Mouse (Mus musculus): ENCODE measurements around the gene Gpr142.

The Gpr142 gene

DNA sequence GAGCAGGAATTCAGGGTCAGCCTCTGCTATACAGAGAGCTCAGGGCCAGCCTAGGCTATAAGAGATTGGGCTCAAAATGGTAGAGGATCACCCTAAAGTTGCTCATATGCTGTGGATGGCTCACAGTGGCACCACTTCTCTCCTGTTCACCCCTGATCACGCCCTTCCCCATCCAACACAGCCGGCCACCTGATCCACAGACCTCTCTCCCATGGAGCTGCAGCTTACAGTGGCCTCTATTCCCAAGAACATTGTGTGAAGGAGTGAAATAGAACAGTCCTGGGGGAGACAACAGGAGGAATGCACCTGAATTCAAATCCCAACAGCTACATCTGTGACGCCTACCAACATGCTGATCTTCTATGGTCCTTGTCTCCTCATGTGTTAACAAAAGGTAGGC is at the start of gene Gpr142:
Gpr142 (plus strand) TSS at position 301 of the 400 bp plus-strand sequence.
- no peak for DNase-seq

DNA sequence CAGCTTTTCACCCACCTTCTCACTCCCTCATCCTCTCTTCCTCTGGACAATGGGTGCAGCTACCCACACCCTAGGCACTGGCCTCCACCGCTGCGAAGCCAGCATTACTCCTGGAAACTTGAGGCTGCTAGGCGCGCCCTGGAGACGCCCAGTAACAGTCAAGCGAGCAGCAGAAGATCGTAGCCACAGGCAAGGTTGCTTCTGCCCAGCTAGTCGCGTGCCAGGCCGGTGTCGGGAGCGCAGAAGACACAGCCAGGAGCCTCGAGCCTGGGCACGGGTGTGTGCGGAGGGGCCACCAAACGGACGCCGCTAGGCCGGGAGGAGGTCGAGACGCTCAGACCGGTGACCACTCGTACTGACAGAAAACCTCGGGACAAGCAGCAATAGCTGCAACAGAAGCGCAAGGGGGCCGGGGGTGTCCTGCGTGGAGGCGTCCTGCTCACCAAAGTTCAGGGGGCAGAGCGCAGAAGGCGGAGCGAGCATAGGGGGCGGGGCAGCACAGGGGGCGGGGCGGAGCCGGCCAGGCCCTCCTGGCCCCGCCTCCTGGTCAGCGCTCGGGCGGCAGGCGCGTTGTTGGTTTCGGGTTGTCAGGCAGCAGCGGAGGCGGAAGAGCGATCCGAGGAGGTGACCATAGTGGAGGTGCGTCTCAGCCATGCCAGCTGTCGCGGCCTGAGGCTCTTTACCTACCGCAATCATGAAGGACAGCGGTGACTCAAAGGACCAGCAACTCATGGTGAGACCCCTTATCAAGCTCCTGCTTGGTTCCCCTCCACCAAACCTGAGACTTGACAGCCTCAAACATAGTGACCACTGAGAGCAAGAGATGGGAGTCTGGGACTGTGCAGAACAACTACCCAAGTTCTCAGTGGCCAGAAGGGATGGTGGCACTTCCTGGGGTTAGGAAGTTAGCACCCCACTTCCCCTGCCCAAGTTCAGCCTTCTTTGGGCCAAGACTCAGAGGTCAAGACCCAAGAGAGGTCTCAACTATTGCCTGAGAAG is 33.6 kb upstream of the Gpr142 start, which contains the start of gene Kif19a:
Kif19a (plus strand) TSS at position 569 of the 999 bp plus-strand sequence.
- DNase-seq, result peak; percentile 42

DNA sequence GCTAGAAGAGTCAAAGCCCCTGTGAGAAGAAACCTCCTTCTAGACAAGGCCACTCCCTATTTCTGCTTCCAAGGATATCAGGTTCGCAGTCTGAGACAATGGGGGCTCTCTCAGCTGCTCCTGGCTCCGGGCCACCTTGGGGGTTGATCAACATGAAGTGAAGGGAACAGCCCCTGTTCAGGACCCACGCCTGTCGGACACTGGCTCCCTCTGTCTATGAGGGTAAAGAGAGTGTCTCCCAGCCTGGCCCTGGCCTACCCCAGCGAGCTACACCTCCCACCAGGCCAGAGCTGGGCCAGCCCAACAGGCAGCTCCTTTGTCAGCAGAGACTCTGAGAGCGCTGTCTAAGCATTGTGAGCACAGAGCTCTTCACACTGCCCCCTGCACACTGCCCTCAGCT is 28.8 kb upstream of the Gpr142 start:
- DNase-seq, result no peak

DNA sequence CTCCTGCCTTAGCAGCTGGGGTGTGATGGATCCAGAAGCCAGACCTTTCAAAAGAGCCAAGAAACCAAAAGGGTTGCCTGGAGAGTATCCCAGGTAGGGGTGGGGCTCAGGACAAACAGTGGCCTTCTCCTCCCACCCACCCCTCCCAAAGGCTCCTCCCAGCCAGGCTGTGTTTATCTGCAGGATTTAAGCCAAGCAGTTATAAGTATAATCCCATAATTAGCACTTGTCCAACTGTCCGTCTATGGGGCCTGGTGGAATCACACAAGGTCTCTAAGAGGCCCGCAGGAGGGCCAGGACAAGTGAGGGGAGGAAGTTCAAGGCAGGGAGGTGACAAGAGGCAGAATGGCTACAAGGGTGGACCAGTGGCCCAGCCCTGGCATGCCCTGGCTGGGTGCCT is 26.8 kb upstream of the Gpr142 start:
- no peak for DNase-seq

DNA sequence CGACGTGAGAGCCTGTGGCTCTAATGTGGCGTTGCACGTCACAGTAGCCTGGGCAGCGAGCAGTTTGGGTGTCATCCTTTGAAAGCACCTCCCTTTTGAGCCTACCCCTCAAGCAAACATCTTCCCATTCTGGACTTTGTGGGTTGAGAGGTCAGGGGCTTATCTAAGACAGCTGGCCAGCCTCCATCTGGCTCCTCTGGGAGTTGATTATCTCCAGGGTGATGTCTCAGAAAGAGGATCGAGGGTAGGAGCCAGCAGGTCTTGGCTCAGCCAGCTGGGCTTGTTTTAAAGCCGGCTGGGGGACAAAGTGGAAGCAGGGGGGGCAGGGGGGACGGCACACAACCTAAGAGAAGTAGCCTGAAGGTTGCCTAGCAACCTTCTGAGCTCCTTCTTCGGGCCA is 18.6 kb upstream of the Gpr142 start:
- no peak for DNase-seq

DNA sequence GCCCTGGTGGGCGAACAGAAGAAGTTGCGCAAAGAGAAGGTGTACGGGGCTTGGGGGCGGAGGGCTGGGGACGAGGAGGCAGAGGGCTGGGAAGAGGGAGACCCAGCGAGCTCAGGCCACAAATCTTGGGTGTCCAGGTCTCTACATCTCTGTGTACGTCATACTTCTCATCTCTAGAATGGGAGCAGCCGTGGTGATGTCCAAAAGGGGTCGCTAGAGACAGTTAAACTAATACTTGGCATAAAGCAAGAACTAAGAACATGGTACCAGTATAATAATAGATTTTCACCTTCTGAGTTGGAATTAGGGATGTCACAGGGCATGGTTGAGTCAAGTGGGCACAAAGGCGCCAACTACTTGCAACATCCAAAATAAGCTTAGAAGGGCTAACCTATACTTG is 12.8 kb upstream of the Gpr142 start:
- no peak for DNase-seq

DNA sequence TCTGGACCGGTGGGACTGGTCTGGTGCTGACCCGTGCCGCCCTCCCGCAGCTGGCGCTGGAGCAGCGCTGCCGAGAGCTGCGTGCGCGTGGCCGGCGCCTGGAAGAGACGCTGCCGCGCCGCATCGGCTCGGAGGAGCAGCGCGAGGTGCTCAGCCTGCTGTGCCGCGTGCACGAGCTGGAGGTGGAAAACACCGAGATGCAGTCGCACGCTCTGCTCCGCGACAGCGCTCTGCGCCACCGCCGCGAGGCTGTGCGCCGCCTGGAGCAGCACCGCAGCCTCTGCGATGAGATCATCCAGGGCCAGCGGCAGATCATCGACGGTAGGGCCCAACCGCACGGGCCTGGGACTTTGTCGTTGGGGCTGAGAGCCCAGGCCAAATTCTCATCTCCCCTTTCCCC is 12.4 kb upstream of the Gpr142 start:
- no peak for DNase-seq

DNA sequence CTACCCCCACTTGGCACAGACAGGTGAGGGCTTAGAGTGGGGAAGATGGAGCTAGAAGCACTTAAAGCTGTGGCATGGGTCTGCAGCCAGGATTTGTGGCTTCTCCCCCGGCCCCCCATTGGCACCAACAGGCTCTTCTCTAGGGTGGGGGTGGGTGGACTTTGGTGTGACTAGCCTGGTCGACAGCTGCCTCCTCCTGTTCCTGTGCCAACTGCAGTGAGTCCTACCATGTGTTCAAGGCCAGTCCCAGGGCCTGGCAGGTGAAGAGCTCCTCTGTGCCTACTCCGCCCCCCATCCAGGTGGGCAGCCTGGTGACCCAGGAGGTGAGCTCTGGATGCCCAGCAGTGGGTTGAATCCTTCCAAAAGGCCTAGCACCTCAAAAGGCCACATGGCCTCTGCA is 11.1 kb upstream of the Gpr142 start:
- no peak for DNase-seq

DNA sequence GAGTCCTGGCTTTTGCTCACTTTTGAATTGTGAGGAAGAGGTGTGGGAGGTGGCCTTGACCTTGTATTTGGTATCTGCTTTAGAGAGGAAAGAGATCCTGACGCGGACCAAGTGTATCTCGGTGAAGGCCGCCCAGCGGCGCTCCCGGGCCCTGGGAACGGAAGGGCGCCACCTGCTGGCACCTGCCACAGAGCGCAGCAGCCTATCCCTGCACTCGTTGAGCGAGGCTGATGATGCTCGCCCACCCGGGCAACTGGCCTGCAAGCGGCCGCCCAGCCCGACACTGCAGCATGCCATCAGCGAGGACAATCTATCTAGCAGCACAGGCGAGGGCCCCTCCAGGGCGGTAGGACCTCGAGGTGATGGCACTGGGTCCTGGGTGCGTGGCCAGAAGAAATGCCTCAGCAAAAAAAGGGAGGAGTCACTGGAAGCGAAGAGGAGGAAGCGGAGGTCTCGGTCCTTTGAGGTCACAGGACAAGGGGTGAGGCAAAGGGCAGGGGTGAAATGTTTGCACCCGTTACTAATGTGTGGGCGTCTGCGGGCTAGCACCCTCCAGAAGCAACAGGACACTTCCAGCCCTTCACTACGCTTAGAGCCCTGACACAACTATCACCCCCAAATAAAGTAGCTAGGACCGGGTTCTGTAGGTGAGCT is 9.5 kb upstream of the Gpr142 start:
- peak; percentile 86 for DNase-seq

DNA sequence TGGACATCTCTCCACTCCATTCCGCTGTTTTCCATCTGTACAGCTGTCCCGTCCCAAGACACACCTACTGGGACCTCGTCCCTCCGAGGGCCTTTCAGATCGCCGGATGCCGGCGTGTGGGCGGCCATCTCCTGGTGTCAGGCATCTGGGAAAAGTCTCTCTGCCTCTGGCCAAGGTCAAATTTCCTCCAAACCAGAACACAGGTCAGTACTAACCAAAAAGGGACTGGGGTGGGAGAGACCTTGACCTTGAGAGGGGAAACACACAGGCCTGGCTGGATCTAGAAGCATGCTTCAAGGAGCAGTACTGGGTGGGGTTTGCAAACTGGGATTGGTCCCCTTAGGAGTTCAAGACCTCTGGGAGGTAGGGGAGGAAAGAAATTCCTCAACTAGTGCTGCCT is 9.0 kb upstream of the Gpr142 start:
- DNase-seq, result no peak

DNA sequence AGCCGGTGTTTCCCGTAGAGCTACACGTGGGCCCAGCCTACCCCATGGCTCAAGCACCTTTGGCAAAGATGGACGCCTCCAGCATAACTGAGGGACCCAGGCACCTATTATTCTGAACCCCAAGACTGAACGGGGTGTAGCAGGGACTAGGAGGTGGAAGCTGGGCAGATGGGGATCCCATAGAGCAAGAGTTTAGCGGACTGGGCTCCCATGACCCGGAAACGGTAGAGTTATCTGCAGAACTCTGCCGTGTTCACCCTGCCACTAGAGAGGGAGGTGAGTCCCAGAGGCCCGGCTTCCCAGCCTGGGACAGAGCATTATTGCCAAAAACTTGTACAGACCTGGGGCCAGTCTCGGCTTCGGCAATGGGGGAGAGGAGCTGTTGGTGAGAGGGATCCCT is 8.6 kb upstream of the Gpr142 start:
- peak; percentile 40 for DNase-seq

DNA sequence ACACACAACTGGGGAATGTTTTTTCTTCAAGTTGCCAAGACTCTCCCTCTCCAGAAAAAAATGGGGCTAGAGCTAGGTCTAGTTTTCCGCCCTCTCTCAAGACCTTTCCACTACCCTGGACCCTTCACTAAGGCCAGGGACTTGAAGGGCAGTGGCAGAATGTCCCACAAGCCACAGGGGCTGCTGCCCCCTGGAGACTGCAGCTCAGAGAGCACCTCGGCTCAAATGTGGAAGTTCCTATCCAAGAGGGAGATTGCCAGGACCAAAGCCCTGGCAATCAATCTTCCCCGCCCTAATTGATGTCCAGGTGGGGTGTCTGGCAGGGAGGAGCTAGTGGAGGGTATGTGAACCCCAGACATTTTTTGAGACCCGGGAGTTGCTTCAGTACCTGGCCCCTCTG is 7.9 kb upstream of the Gpr142 start:
- no peak for DNase-seq

DNA sequence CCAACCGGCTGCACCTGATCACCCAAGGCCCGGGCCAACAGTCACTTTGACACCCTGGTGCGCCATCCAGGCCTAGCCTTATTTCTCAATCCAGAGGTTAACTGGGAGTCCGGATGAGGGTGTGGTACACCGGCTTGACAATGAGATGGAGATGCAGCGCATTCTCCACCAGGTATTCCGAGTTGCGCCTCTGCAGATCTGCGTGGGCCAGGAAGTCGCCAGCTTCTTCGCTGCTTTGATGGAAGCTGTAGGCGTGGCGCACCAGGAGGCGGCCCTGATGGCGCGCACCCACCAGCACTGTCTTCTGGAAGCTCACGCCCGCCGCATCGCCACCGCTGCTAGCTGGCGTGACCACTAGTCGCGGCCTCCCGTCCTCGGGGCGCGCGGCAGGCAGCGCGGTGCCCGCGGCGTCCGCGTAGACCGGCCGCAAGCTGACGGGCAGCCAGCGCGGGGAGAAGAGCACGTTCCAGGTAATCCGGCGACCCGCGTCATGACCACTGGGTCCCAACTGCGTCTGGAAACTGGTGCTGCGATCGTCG is 7.3 kb upstream of the Gpr142 start:
- DNase-seq, result peak; percentile 59

DNA sequence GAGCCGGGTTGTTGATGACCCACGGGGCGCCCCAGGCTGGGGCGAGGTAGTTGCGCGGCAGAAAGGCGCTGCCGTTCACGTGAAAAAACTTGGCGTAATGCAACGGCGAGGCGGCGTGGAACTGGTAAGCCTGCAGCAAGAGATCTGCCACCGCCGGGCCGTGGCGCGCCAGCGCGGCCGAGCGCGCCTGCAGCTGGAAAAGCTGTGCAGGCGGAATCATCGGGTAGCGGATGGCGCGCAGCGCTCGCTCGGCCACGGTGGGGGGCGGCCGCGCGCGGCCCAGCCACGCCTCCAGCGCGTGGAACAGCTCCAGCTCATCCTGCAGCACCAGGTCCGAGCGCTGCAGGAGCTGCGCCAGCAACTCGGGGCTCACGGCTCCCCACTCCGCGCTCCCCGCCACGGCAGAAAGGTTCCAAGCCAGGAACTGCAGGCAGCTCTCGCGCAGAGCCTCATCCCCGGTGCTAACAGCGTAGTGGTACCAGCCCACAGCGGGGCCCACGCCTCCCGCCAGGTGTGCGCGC is 6.8 kb upstream of the Gpr142 start:
- DNase-seq, result peak; percentile 72

DNA sequence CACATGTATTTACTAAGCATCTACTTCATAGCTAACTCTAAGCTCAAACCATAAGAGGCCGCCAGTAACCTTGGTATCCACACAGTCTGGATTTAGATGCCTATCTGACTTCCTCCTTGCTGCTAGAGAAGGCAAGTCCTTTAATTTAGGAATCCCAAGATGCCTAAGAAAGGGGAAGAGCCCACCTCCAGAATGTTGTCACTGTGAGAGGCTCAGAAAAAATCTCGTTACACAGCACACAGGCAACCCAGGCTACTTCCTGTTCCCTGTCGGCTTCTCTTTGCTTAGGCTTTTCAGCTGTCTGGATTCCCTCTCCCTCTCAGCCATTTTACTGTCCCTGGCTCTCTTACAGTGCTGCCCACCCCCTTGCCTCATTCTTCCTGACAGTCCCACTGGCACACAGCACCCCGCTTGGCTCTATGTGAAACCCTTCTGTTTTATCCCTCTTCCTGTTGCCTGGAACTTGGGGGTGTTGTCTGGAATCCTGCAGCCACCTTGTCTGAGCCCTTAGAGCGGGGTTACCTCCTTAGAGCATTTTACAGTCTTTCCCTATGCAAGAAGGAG is 5.7 kb upstream of the Gpr142 start:
- DNase-seq, result no peak

DNA sequence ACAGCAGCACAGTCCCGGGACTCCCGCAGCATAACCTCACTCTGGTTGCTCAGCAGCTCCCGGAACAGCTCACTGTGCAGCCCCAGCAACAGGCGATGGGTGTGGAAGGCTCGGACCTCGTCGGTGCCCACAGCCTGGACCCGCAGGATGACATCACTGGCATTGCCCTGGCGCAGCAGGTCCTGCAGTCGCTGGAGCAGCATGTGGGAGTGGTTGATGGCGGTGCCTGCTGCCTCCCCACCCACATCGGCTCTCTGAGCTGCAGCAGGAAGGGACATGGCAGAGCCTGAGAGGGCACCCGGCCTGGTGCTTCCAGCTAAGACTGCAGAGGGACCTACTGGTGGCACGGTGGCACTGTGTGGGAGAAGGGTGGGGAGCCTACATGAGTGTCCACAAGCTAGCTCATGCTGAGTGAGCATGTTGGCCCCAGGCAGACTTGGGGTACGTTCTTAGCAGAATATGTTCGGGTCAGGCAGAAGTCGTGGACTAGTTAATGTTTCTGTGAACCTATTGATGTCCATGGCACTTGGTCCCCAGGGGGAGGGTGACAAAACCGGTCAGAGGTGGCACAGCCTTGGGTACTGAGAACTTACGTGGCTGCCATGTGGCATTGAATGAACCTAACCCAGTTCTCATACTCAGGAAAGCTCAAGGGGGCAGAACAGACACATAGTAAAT is 4.7 kb upstream of the Gpr142 start:
- peak; percentile 54 for DNase-seq

DNA sequence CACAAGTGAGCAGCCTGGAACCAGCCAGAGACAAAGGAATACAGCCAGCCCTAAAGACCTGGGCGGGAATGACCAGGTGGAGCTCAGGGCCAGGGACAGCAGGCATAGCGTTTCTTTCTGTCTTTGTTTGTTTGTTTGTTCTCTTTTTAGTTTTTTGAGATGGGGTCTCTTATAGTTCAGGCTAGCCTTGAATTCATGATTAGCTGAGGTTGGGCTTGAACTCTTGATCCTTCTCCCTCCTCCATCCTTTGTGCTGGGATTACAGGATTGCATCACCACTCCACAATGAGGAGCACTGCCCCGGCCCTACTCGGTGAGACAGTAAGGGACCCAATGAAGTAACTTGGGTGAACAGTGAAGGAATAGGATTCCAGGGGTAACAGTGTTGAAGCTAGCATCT is 4.0 kb upstream of the Gpr142 start:
- no peak for DNase-seq

DNA sequence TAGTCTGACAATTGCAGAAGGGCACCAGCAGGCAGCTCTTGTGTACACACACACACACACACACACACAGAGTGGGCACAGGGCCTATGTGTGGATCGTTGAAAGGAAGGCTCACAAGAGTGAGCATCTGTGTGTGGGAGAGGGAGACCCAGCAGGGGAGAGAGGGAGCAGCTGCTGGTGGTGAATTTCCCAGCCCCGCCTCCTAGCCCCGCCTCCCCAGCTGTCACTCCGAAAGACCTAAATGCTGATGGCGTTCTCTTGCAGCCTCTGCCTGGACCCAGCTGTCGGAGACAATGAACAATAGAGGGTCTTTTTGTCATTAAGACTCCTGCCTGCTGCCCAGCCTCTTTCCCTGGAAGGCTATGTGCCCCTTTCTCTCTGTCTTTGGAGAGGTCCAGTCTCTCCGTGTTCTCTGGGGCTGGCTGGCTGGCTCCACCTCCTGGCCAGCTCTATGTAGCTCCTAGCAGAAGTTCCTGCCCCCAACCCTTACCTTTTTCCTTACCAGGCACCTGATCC is 3.4 kb upstream of the Gpr142 start:
- peak; percentile 93 for DNase-seq

DNA sequence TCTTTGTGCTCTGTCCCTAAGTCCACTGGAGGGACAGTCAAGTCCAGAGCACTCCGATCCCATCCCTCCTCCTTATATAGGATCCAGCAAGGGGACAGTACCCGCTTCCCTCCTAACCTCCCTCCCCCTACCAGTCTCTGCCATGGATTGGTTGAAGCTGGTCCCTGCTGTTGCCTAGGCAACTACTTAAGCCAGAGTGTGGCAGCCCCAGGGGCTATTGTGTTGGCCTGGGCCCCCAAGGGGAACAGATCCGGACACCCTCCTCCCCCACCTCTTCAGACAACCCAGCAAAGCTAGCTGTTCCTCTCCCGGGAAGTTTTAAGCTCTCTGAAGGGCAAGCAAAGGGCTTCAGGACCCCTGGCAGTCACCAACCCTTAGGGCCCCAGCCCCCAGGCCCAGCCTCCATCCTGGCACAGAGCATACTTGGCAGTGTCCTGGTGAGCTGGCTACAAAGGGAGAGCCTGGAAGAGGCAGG is 2.8 kb upstream of the Gpr142 start, which contains the start of gene Btbd17:
Btbd17 (minus strand) TSS at position 98 of the 475 bp plus-strand sequence.
- peak; percentile 56 for DNase-seq

DNA sequence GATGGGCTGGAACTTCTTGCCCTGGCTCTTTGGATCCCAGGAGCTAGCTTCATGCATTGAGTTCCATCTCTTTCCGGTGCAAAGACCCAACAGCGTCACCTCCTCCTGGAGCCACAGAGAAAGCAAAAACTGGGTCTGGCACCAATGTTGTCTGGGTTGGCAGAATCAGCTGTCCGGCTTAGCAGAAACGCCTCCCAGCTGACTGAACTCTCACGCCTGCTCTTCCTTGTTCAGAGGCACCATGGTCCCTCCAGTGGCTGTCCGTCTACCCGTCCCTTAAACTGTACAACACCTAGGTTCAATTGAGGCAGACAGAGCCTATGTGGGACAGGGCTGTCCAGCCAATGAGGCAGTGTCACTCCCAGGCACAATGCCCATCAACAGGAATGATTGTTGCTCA is 1.5 kb upstream of the Gpr142 start:
- no peak for DNase-seq

DNA sequence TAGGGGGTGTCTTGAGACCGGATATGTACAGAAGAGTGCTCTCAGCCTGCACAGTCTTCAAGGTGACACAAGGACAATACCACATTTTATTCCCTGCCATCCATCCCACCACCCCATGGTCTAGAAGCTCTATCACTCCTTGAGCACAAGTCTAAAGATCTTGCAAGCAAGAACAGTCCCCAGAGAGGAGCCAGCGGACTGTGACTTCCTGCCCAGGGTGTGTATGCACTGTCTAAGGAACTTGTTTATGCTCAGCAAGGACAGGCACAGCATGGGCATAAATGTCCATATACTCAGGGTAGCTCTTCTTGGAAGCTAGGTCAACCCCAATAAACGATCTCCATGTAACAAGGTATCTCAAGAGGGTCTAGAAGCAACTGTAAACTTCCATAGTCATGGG is 743 bp upstream of the Gpr142 start:
- DNase-seq, result no peak

DNA sequence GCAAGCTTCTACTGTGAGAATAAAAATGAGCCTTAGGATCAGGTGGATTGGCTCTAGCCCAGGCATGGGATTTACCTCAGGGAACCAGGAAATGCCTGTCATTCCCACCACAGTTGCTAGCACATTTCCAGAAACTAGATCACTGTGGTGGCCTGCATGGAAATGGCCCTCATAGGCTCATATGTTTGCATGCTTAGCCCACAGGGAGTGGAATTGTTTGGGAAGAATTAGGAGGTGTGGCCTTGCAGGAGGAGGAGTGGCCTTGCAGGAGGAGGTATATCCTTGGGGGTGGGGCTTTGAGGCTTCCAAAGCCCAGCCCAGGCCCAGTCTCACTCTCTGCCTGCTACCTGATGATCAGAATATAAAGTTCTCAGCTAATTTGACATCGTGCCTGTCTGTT is 3.2 kb downstream of the Gpr142 start:
- no peak for DNase-seq
